Mouse (Mus musculus) CH12.LX (cell line): ENCODE measurements around the gene Aspg. TPM values are rescaled to one million over a fixed set of nuclear protein-coding genes. Genes with fewer than 3 reads are reported as not detected.

Experiments used
- DNase-seq: peaks from one replicate; pipeline ENCODE4 v3.0.0-alpha.2; 2013; ENCODE audit errors: extremely low read depth
- H3K27ac ChIP-seq: 2 replicates; pipeline ENCODE4 v1.5.1; 2012; ENCODE audit warnings: low read depth, mild to moderate bottlenecking, control low read depth, moderate library complexity; ENCODE audit not compliant: insufficient read depth
- H3K27me3 ChIP-seq: replicated peaks from 2 replicates; pipeline ENCODE3; 2012; ENCODE audit warnings: inconsistent platforms
- H3K36me3 ChIP-seq, 2 experiments: replicated peaks in 1 of 2; 2 replicates each; pipeline versions ENCODE3 to v1.6.1; 2012; ENCODE audit warnings: inconsistent platforms in 1 of 2, low read length in 1 of 2, mild to moderate bottlenecking in 1 of 2, mixed read lengths in 1 of 2, moderate library complexity in 1 of 2; ENCODE audit not compliant: control insufficient read depth in 1 of 2, insufficient read depth in 1 of 2
- H3K4me1 ChIP-seq, 2 experiments: 2 replicates each; pipeline ENCODE4 v1.6.1; 2012; ENCODE audit warnings: inconsistent platforms in 1 of 2, moderate library complexity in 1 of 2; ENCODE audit not compliant: insufficient read depth in 2 of 2, control insufficient read depth in 1 of 2
- H3K4me2 ChIP-seq: 2 replicates; pipeline ENCODE4 v1.6.1; 2012; ENCODE audit warnings: low read depth, mild to moderate bottlenecking, control low read depth; ENCODE audit not compliant: poor library complexity, insufficient read depth, severe bottlenecking
- H3K4me3 ChIP-seq, 3 experiments: fragments of 150-350 bp in 1 of 3; sonication (generic) in 1 of 3; replicated peaks in 1 of 3; 2 replicates each; pipeline versions ENCODE3 to v1.5.1; 2011 to 2012; ENCODE audit warnings: low read depth in 2 of 3, low read length in 2 of 3, mild to moderate bottlenecking in 2 of 3, moderate library complexity in 2 of 3, control low read depth in 1 of 3, improper control_type of control experiment in 1 of 3, inconsistent platforms in 1 of 3, mixed read lengths in 1 of 3; ENCODE audit not compliant: poor library complexity in 1 of 3
- H3K79me2 ChIP-seq: replicated peaks from 2 replicates; pipeline ENCODE4 v1.6.1; 2012; ENCODE audit warnings: mild to moderate bottlenecking, moderate library complexity; ENCODE audit not compliant: control insufficient read depth, poor library complexity, insufficient read depth, severe bottlenecking; ENCODE audit errors: extremely low read depth
- H3K9ac ChIP-seq: 2 replicates; pipeline ENCODE4 v1.6.1; 2012; ENCODE audit warnings: low read depth, mild to moderate bottlenecking, control low read depth, moderate library complexity; ENCODE audit not compliant: insufficient read depth
- H3K9me3 ChIP-seq: replicated peaks from 2 replicates; pipeline ENCODE3; 2012; ENCODE audit warnings: low read length, inconsistent platforms, mixed read lengths
- BHLHE40 ChIP-seq: IDR thresholded peaks from 2 replicates; pipeline ENCODE4 v1.6.1; 2011; ENCODE audit warnings: mild to moderate bottlenecking, low read depth, low read length, improper control_type of control experiment
- CHD2 ChIP-seq: IDR thresholded peaks from 2 replicates; pipeline ENCODE4 v1.6.1; 2011; ENCODE audit warnings: low read length, improper control_type of control experiment
- CTCF ChIP-seq, 2 experiments: IDR thresholded peaks in 1 of 2; conservative IDR thresholded peaks in 1 of 2; 2 replicates each; pipeline ENCODE4 v1.5.1; 2011 to 2012; ENCODE audit warnings: low read depth in 2 of 2, low read length in 2 of 2, improper control_type of control experiment in 1 of 2, inconsistent platforms in 1 of 2, mild to moderate bottlenecking in 1 of 2, moderate library complexity in 1 of 2
- ELF1 ChIP-seq: IDR thresholded peaks from 2 replicates; pipeline ENCODE4 v1.6.1; 2014; ENCODE audit warnings: low read depth, mild to moderate bottlenecking, inconsistent platforms, low read length, improper control_type of control experiment
- EP300 ChIP-seq: IDR thresholded peaks from 2 replicates; pipeline ENCODE4 v1.6.1; 2011; ENCODE audit warnings: low read length, improper control_type of control experiment
- ETS1 ChIP-seq: conservative IDR thresholded peaks from 2 replicates; pipeline ENCODE4 v1.6.1; 2012; ENCODE audit warnings: low read depth, mild to moderate bottlenecking, inconsistent platforms, low read length, improper control_type of control experiment, moderate library complexity
- GABPA ChIP-seq: IDR thresholded peaks from 2 replicates; pipeline ENCODE4 v1.6.1; 2012; ENCODE audit warnings: low read depth, low read length, improper control_type of control experiment, inconsistent platforms; ENCODE audit not compliant: insufficient replicate concordance
- IRF4 ChIP-seq: IDR thresholded peaks from 2 replicates; pipeline ENCODE4 v1.6.1; 2014; ENCODE audit warnings: low read depth, mild to moderate bottlenecking, inconsistent platforms, low read length, improper control_type of control experiment
- MAFK ChIP-seq: IDR thresholded peaks from 2 replicates; pipeline ENCODE4 v1.6.1; 2011; ENCODE audit warnings: low read length, improper control_type of control experiment; ENCODE audit not compliant: insufficient replicate concordance
- MAZ ChIP-seq: IDR thresholded peaks from 2 replicates; pipeline ENCODE4 v1.6.1; 2012; ENCODE audit warnings: low read depth, mild to moderate bottlenecking, inconsistent platforms, low read length, improper control_type of control experiment, moderate library complexity
- MXI1 ChIP-seq: IDR thresholded peaks from 2 replicates; pipeline ENCODE4 v1.6.1; 2011; ENCODE audit warnings: mild to moderate bottlenecking, low read depth, low read length, improper control_type of control experiment
- MYC ChIP-seq: IDR thresholded peaks from 2 replicates; pipeline ENCODE4 v1.6.1; 2011; ENCODE audit warnings: low read depth, mild to moderate bottlenecking, improper control_type of control experiment, low read length
- NELFE ChIP-seq: IDR thresholded peaks from 2 replicates; pipeline ENCODE4 v1.6.1; 2011; ENCODE audit warnings: low read depth, low read length, improper control_type of control experiment
- PAX5 ChIP-seq: IDR thresholded peaks from 2 replicates; pipeline ENCODE4 v1.6.1; 2012; ENCODE audit warnings: low read length, inconsistent platforms, mixed read lengths
- POLR2A ChIP-seq: IDR thresholded peaks from 2 replicates; pipeline ENCODE4 v1.6.1; 2011; ENCODE audit warnings: low read depth, mild to moderate bottlenecking, improper control_type of control experiment, low read length
- POLR2AphosphoS2 ChIP-seq: IDR thresholded peaks from 2 replicates; pipeline ENCODE4 v1.6.1; 2011; ENCODE audit warnings: low read depth, low read length, improper control_type of control experiment
- RAD21 ChIP-seq: IDR thresholded peaks from 2 replicates; pipeline ENCODE4 v1.6.1; 2011; ENCODE audit warnings: low read depth, mild to moderate bottlenecking, low read length, improper control_type of control experiment, moderate library complexity
- RCOR1 ChIP-seq: conservative IDR thresholded peaks from 2 replicates; pipeline ENCODE4 v1.6.1; 2012; ENCODE audit warnings: low read depth, mild to moderate bottlenecking, inconsistent platforms, low read length, improper control_type of control experiment
- SIN3A ChIP-seq: IDR thresholded peaks from 2 replicates; pipeline ENCODE4 v1.6.1; 2012; ENCODE audit warnings: low read length, improper control_type of control experiment, inconsistent platforms
- SMC3 ChIP-seq: IDR thresholded peaks from 2 replicates; pipeline ENCODE4 v1.6.1; 2011; ENCODE audit warnings: low read depth, low read length, improper control_type of control experiment
- TBP ChIP-seq: conservative IDR thresholded peaks from 2 replicates; pipeline ENCODE4 v1.6.1; 2011; ENCODE audit warnings: low read depth, low read length, improper control_type of control experiment
- USF1 ChIP-seq: IDR thresholded peaks from 2 replicates; pipeline ENCODE4 v1.6.1; 2014; ENCODE audit warnings: low read depth, mild to moderate bottlenecking, inconsistent platforms, low read length, improper control_type of control experiment
- ZC3H11A ChIP-seq: IDR thresholded peaks from 2 replicates; pipeline ENCODE4 v1.6.1; 2012; ENCODE audit warnings: low read depth, mild to moderate bottlenecking, inconsistent platforms, low read length, improper control_type of control experiment
- ZMIZ1 ChIP-seq: IDR thresholded peaks from 2 replicates; pipeline ENCODE4 v1.6.1; 2012; ENCODE audit warnings: low read depth, mild to moderate bottlenecking, inconsistent platforms, low read length, improper control_type of control experiment
- ZNF384 ChIP-seq: IDR thresholded peaks from 2 replicates; pipeline ENCODE4 v1.6.1; 2012; ENCODE audit warnings: low read depth, low read length, improper control_type of control experiment, inconsistent platforms
- dilution Hi-C: fragments of 300-500 bp; cut with MboI; formaldehyde crosslinking; loops from 2 replicates; pipeline ENCODE4 v1.14.3; 2020; ENCODE audit warnings: low sequenced_read_pairs; ENCODE audit not compliant: extremely low pct_unique_long_range_greater_than_20kb, extremely low pct_ligation_motif_present
- in situ Hi-C: fragments of 300-500 bp; cut with MboI; formaldehyde crosslinking; loops from 3 replicates; pipeline ENCODE4 v1.14.3; 2019; ENCODE audit warnings: low sequenced_read_pairs, low pct_ligation_motif_present, low pct_unique_long_range_greater_than_20kb, mixed read lengths
- polyA plus RNA-seq: library from polyadenylated mRNA; unstranded; fragments of >175 nt; gene quantifications from 2 replicates; pipeline ENCODE4 v1.2.1, GENCODE M21; 2012; ENCODE audit warnings: low read depth; ENCODE audit not compliant: insufficient read length
- total RNA-seq, 2 experiments: library from RNA; depleted of rRNA; stranded (reverse); fragments of 300-350 nt in 1 of 2; fragments of >200 nt in 1 of 2; gene quantifications; 2 replicates each; pipeline ENCODE4 v1.2.3; 2012 to 2014

Gene Aspg
- total and polyA plus RNA-seq, 3 experiments, result not detected

DNA sequence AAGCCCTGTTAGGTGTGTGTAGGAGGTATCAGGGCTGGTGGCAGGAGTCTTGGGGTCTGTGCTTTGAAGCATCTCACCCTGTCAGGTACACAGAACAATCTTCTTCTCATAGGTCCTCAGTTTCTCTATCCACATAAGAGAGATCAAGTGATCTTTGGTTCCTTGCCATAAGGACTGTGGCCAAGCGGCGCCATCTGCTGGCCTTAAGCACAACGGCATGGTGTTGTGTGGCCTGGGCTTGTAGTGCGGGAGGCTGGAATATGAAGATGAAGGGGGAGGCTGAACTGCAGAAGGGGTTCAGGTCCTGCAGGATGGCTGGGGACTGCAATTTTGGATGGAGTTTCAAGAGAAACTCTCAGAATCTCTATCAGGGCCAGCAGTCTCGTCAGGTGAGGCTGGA is 33.8 kb downstream of the Aspg start:
- Histone ChIP-seq H3K79me2 (no peaks in the 10 kb centered on the region), H3K4me3 (no peak overlapping the region), H3K36me3 (no peaks in the 10 kb centered on the region), H3K27ac (no peak overlapping the region), H3K4me1 (peaks cover 0 to 5% of the 10 kb centered on the region in 2 experiments; a peak in 1 of 4 replicates), H3K4me2 (no peak overlapping the region), H3K9me3 (peaks cover 16% of the 10 kb centered on the region), H3K9ac (no peak overlapping the region), H3K27me3 (peaks cover 22% of the 10 kb centered on the region)
- in situ Hi-C loops (loop anchor here (10.0 kb wide), 2 partner anchors 335 to 395 kb away; no protein-coding TSS in a partner anchor), dilution Hi-C loops (no loop called here)
- peak; percentile 34 for DNase-seq
- TF ChIP-seq CTCF (conservative IDR thresholded peaks at IDR 0.05 in 1 of 2, IDR thresholded peaks at IDR 0.05 in 1 of 2; ENCODE audit: low read depth in 2 of 2, low read length in 2 of 2) (peak; percentile 56 to 91; a peak in 3 of 4 replicates), ZC3H11A (peak; percentile 35; the same call in 1 of the 2 replicates), MAZ (no peak), ZNF384 (no peak), RAD21 (peak; percentile 82), NELFE (peak; percentile 23; the same call in 1 of the 2 replicates), POLR2AphosphoS2 (no peak), SMC3 (peak; percentile 92)

DNA sequence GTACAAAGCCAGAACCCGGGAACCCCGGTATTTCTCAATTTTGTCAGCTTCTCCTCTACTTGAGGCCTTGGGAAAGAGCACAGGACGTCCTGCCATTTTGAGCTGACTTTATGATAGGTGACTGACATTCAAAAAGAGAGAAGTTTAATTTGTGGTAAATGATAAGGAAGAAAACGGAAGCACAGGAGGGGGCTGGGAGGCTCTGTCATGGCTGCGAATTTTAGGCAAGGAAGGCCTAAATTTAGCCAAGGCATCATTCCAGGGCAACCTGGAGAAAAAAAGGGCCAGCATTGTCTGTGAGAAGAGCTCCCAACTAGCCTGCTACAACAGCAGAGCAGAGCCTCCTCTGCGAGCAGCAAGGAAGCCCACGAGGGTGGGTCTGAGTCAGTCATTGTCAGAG is 34.3 kb downstream of the Aspg start:
- in situ Hi-C loops, result loop anchor here (10.0 kb wide), 2 partner anchors 334 to 394 kb away; no protein-coding TSS in a partner anchor
- peaks cover 20% of the 10 kb centered on the region for H3K9me3 ChIP-seq
- dilution Hi-C loops, result no loop called here

DNA sequence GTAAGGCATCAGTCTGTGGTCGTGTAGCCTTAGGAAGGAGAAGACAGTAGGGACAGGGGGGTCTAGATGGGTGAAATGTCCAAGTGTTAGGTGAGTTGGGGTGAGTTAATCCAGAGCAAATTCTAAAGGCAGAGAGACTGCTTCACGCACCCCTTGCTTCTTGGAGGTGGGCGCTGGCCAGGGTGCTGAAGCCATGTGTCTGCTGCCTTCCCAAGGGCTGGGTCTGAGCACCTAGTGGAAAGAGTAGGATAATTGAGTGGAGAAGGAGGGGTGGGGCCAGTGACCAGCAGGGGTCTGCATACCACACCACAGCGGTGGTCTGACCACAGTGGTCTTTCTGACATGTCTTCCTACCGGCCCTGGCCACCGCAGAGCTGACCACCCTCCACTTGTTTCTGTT is 34.8 kb downstream of the Aspg start:
- Histone ChIP-seq H3K27ac (no peak overlapping the region), H3K4me2 (no peak overlapping the region), H3K79me2 (no peaks in the 10 kb centered on the region), H3K9me3 (peaks cover 26% of the 10 kb centered on the region), H3K4me1 (peaks cover 0 to 5% of the 10 kb centered on the region in 2 experiments; a peak in 1 of 4 replicates), H3K4me3 (no peak overlapping the region), H3K9ac (no peak overlapping the region), H3K36me3 (no peaks in the 10 kb centered on the region), H3K27me3 (peaks cover 13% of the 10 kb centered on the region)
- no peak for DNase-seq
- dilution Hi-C loops (no loop called here), in situ Hi-C loops (loop anchor here (10.0 kb wide), 2 partner anchors 334 to 394 kb away; no protein-coding TSS in a partner anchor)
- TF ChIP-seq POLR2AphosphoS2 (no peak), IRF4 (no peak), ZMIZ1 (no peak), MXI1 (no peak), ZC3H11A (no peak), USF1 (no peak), POLR2A (no peak), MYC (no peak), CTCF (conservative IDR thresholded peaks at IDR 0.05 in 1 of 2, IDR thresholded peaks at IDR 0.05 in 1 of 2; ENCODE audit: low read depth in 2 of 2, low read length in 2 of 2) (no peak), SIN3A (no peak), MAZ (no peak), MAFK (no peak), CHD2 (no peak), EP300 (no peak), GABPA (no peak), PAX5 (no peak), RCOR1 (no peak), BHLHE40 (no peak)

More for the DNA sequence above, 34.3 kb downstream of the Aspg start:
- Histone ChIP-seq H3K4me1 (peaks cover 0 to 5% of the 10 kb centered on the region in 2 experiments; a peak in 1 of 4 replicates), H3K9ac (no peak overlapping the region), H3K4me3 (no peak overlapping the region), H3K79me2 (no peaks in the 10 kb centered on the region), H3K27ac (no peak overlapping the region), H3K36me3 (no peaks in the 10 kb centered on the region), H3K4me2 (no peak overlapping the region), H3K27me3 (peaks cover 18% of the 10 kb centered on the region)
- DNase-seq, result no peak
- TF ChIP-seq MAFK, result no peak
- TF ChIP-seq POLR2AphosphoS2, result no peak
- no peak for TF ChIP-seq ELF1
- no peak for TF ChIP-seq IRF4
- TF ChIP-seq TBP, result no peak
- TF ChIP-seq MAZ, result no peak
- TF ChIP-seq ETS1, result no peak
- TF ChIP-seq SIN3A, result no peak
- TF ChIP-seq MYC, result no peak
- TF ChIP-seq NELFE, result no peak
- TF ChIP-seq MXI1, result no peak
